Mouse (Mus musculus) intestine, embryonic 14.5 days (tissue): ENCODE data around the gene Fgfr2. TPM values are rescaled to one million over a fixed set of nuclear protein-coding genes. Genes with fewer than 3 reads are reported as not detected.
A peak's percentile ranks its signal among the peaks of the same experiment; 100 is the strongest.

ENCODE experiments used
- ATAC-seq: fragments of 200-750 bp; cut with Nextera tagmentation; replicated peaks from 2 replicates; pipeline ENCODE4 v1.8.0; 2017; ENCODE audit warnings: low read depth, moderate number of reproducible peaks, moderate TSS enrichment, moderate library complexity; ENCODE audit not compliant: low FRiP score, low TSS enrichment
- DNase-seq: peaks from one replicate; pipeline ENCODE4 v3.0.0-alpha.2; 2018; ENCODE audit warnings: low spot score
- H3K27ac ChIP-seq: fragments of 300-500 bp; sonication (generic); 2 replicates; pipeline ENCODE4 v1.5.1; 2014; ENCODE audit warnings: low read depth, mild to moderate bottlenecking, control low read depth
- H3K27me3 ChIP-seq: fragments of 300-500 bp; sonication (generic); replicated peaks from 2 replicates; pipeline ENCODE4 v1.6.1; 2014; ENCODE audit warnings: low read length, control low read depth; ENCODE audit not compliant: control insufficient read depth, insufficient read depth
- H3K36me3 ChIP-seq: fragments of 300-500 bp; sonication (generic); 2 replicates; pipeline ENCODE4 v1.6.1; 2014; ENCODE audit warnings: low read length, control low read depth; ENCODE audit not compliant: control insufficient read depth, insufficient read depth
- H3K4me1 ChIP-seq: fragments of 300-500 bp; sonication (generic); replicated peaks from 2 replicates; pipeline ENCODE4 v1.6.1; 2014; ENCODE audit warnings: low read length, control low read depth, mixed read lengths; ENCODE audit not compliant: control insufficient read depth, insufficient read depth
- H3K4me2 ChIP-seq: fragments of 300-500 bp; sonication (generic); 2 replicates; pipeline ENCODE4 v1.6.1; 2014; ENCODE audit warnings: low read length
- H3K4me3 ChIP-seq: fragments of 300-500 bp; sonication (generic); 2 replicates; pipeline ENCODE4 v1.5.1; 2014; ENCODE audit warnings: low read depth, low read length, control low read depth, mixed read lengths
- H3K9ac ChIP-seq: fragments of 300-500 bp; sonication (generic); 2 replicates; pipeline ENCODE4 v1.6.1; 2014; ENCODE audit warnings: mild to moderate bottlenecking, low read length
- H3K9me3 ChIP-seq: fragments of 300-500 bp; sonication (generic); 2 replicates; pipeline ENCODE4 v1.6.1; 2016; ENCODE audit warnings: low read length, control low read depth; ENCODE audit not compliant: control insufficient read depth
- WGBS: fragments of 180-500 bp; shearing (Covaris S2); extraction: QIAGEN DNeasy Blood & Tissue Kit; methylation state at CpG from one replicate; pipeline ENCODE4 v1.1.7; 2014; 5-methylcytosine and 5-hydroxymethylcytosine counted together
- polyA plus RNA-seq: library from polyadenylated mRNA; unstranded; fragments of >200 nt; fragmentation: Nextera tagmentation; extraction: Ambion mirVana; gene quantifications from 2 replicates; pipeline ENCODE4 v1.2.1, GENCODE M21; 2014

Gene Fgfr2
- polyA plus RNA-seq, 1 experiment from 2014 or later, result 105 TPM

- Histone ChIP-seq H3K4me2 (no peak overlapping the region), H3K36me3 (no peaks in the 10 kb centered on the region), H3K9ac (no peak overlapping the region), H3K9me3 (no peaks in the 10 kb centered on the region), H3K4me3 (no peak overlapping the region), H3K4me1 (peaks cover 8% of the 10 kb centered on the region; the same call in 1 of the 2 replicates), H3K27me3 (no peaks in the 10 kb centered on the region), H3K27ac (no peak overlapping the region)
- WGBS, result 89% methylated on average over 4 of the region's 4 CpGs
- no peak for ATAC-seq
- DNase-seq, result no peak
These were observed 712.2 kb downstream of the Fgfr2 start for GRCm38 (mm10) chr7:132410958-132411357.

GRCm38 (mm10) chr7:132409890-132410289 is 713.3 kb downstream of the Fgfr2 start:
- no peaks in the 10 kb centered on the region for H3K9me3 ChIP-seq
- H3K27me3 ChIP-seq, result no peaks in the 10 kb centered on the region
- no peak overlapping the region for H3K4me2 ChIP-seq
- ATAC-seq (no peak), DNase-seq (no peak)
- H3K36me3 ChIP-seq, result no peaks in the 10 kb centered on the region
- peaks cover 8% of the 10 kb centered on the region; the same call in 1 of the 2 replicates for H3K4me1 ChIP-seq
- WGBS, result 84% methylated on average over 3 of the region's 3 CpGs
- no peak overlapping the region for H3K9ac ChIP-seq
- H3K4me3 ChIP-seq, result no peak overlapping the region
- no peak overlapping the region for H3K27ac ChIP-seq

- peaks cover 7% of the 10 kb centered on the region; the same call in 1 of the 2 replicates for H3K4me1 ChIP-seq
- H3K27ac ChIP-seq, result no peak overlapping the region
- 75% methylated on average over 10 of the region's 10 CpGs for WGBS
- ATAC-seq (no peak), DNase-seq (no peak)
- no peak overlapping the region for H3K4me2 ChIP-seq
- no peaks in the 10 kb centered on the region for H3K27me3 ChIP-seq
- H3K9me3 ChIP-seq, result no peaks in the 10 kb centered on the region
- no peak overlapping the region for H3K4me3 ChIP-seq
- H3K9ac ChIP-seq, result no peak overlapping the region
- H3K36me3 ChIP-seq, result no peaks in the 10 kb centered on the region
These were observed 720.6 kb downstream of the Fgfr2 start for GRCm38 (mm10) chr7:132402377-132403084.

- H3K4me1 ChIP-seq, result no peaks in the 10 kb centered on the region
- H3K9me3 ChIP-seq, result no peaks in the 10 kb centered on the region
- DNase-seq, result no peak
- H3K4me3 ChIP-seq, result no peak overlapping the region
- H3K27me3 ChIP-seq, result no peaks in the 10 kb centered on the region
- ATAC-seq, result no peak
- H3K9ac ChIP-seq, result no peak overlapping the region
- H3K36me3 ChIP-seq, result no peaks in the 10 kb centered on the region
- no peak overlapping the region for H3K4me2 ChIP-seq
- no peak overlapping the region for H3K27ac ChIP-seq
- 85% methylated on average over 3 of the region's 3 CpGs for WGBS
These were observed 724.7 kb downstream of the Fgfr2 start for GRCm38 (mm10) chr7:132398487-132398886.

- 66% methylated on average over 7 of the region's 7 CpGs for WGBS
- no peaks in the 10 kb centered on the region for H3K9me3 ChIP-seq
- H3K9ac ChIP-seq, result no peak overlapping the region
- H3K27ac ChIP-seq, result no peak overlapping the region
- no peak overlapping the region for H3K4me3 ChIP-seq
- no peak for ATAC-seq
- DNase-seq, result no peak
- no peak overlapping the region for H3K4me2 ChIP-seq
- H3K27me3 ChIP-seq, result no peaks in the 10 kb centered on the region
- no peaks in the 10 kb centered on the region for H3K4me1 ChIP-seq
- no peaks in the 10 kb centered on the region for H3K36me3 ChIP-seq
These were observed 726.4 kb downstream of the Fgfr2 start for GRCm38 (mm10) chr7:132396661-132397322.

GRCm38 (mm10) chr7:132393582-132394175 is 729.5 kb downstream of the Fgfr2 start:
- Histone ChIP-seq H3K4me2 (no peak overlapping the region), H3K36me3 (no peaks in the 10 kb centered on the region), H3K9me3 (no peaks in the 10 kb centered on the region), H3K9ac (no peak overlapping the region), H3K4me1 (peaks cover 8% of the 10 kb centered on the region), H3K27ac (no peak overlapping the region), H3K27me3 (no peaks in the 10 kb centered on the region), H3K4me3 (no peak overlapping the region)
- ATAC-seq (no peak), DNase-seq (no peak)

GRCm38 (mm10) chr7:132393014-132393406 is 730.1 kb downstream of the Fgfr2 start:
- H3K36me3 ChIP-seq, result no peaks in the 10 kb centered on the region
- 82% methylated on average over 5 of the region's 5 CpGs for WGBS
- H3K9me3 ChIP-seq, result no peaks in the 10 kb centered on the region
- H3K27me3 ChIP-seq, result no peaks in the 10 kb centered on the region
- H3K4me1 ChIP-seq, result peaks cover 8% of the 10 kb centered on the region
- no peak overlapping the region for H3K9ac ChIP-seq
- ATAC-seq (no peak), DNase-seq (no peak)
- H3K4me3 ChIP-seq, result no peak overlapping the region
- H3K4me2 ChIP-seq, result no peak overlapping the region
- H3K27ac ChIP-seq, result no peak overlapping the region

GRCm38 (mm10) chr7:132392233-132393013 is 730.7 kb downstream of the Fgfr2 start:
- H3K36me3 ChIP-seq, result no peaks in the 10 kb centered on the region
- no peak overlapping the region for H3K4me3 ChIP-seq
- peaks cover 9% of the 10 kb centered on the region for H3K4me1 ChIP-seq
- H3K4me2 ChIP-seq, result no peak overlapping the region
- no peak overlapping the region for H3K9ac ChIP-seq
- H3K27me3 ChIP-seq, result no peaks in the 10 kb centered on the region
- 68% methylated on average over 13 of the region's 13 CpGs for WGBS
- ATAC-seq (0 out of 2 replicates have a peak, but pooled peaks have one; percentile 23), DNase-seq (no peak)
- H3K9me3 ChIP-seq, result no peaks in the 10 kb centered on the region
- no peak overlapping the region for H3K27ac ChIP-seq
